Mouse (Mus musculus) embryonic fibroblast, embryonic 13.5 days (primary cell): ENCODE measurements at regions not wholly inside any gene's neighbourhood (a gene's known extent, or its start where the extent isn't known, plus 50 kb on each side); places are given as distances from the start of the nearest gene placed in this dataset.

Experiments
- CTCF ChIP-seq: IDR thresholded peaks from 2 replicates; pipeline ENCODE4 v1.5.1; 2011; ENCODE audit warnings: mild to moderate bottlenecking, control low read depth, low read length, moderate library complexity, borderline replicate concordance; ENCODE audit not compliant: insufficient read depth
- POLR2A ChIP-seq: IDR thresholded peaks from 2 replicates; pipeline ENCODE4 v1.6.1; 2011; ENCODE audit warnings: low read depth, mild to moderate bottlenecking, control low read depth, low read length, moderate library complexity

- TF ChIP-seq CTCF = no peak
- TF ChIP-seq POLR2A = no peak
Measured at GRCm38 (mm10) chr4:125318293-125318692, 172.2 kb upstream of the Grik3 start.
